Mouse (Mus musculus) large intestine, adult 2 months (tissue): ENCODE data around the gene Mzf1. TPM values are rescaled to one million over a fixed set of nuclear protein-coding genes. Genes with fewer than 3 reads are reported as not detected.
A peak's percentile ranks its signal among the peaks of the same experiment; 100 is the strongest.
"Not testable (repeated sequence)": the region's sequence is repeated elsewhere in the genome, so short reads cannot be mapped to it uniquely, and the experiment has no call there.

Experiments used
- DNase-seq: peaks from one replicate; pipeline ENCODE4 v3.0.0-alpha.2; 2012; ENCODE audit warnings: low read depth, low spot score
- WGBS: fragments of 180-500 bp; shearing (Covaris S2); methylation state at CpG from one replicate; pipeline ENCODE4 v1.1.7; 2018; 5-methylcytosine and 5-hydroxymethylcytosine counted together
- polyA plus RNA-seq: library from polyadenylated mRNA; depleted of rRNA; stranded (reverse); fragments of >200 nt; gene quantifications from 2 replicates; pipeline ENCODE4 v1.2.3, GENCODE M21; 2012; rRNA removed

Mzf1 gene
- 0.66 and 0.80 TPM in 2 replicates for polyA plus RNA-seq

GRCm38 (mm10) chr7:13054287-13055010, at the start of gene Mzf1:
Gene Mzf1 (minus strand): TSS chr7:13054764.
- under 1% methylated on average over 41 of the region's 41 CpGs for WGBS

GRCm38 (mm10) chr7:13095073-13095472, 40.5 kb upstream of the Mzf1 start, which contains the start of gene Vmn1r85:
Gene Vmn1r85 (minus strand): TSS chr7:13095173.
- WGBS, result 59% methylated on average over 3 of the region's 3 CpGs
- no peak for DNase-seq

More at GRCm38 (mm10) chr7:13054287-13055010, at the start of gene Mzf1:
- peak; percentile 91 for DNase-seq

DNA sequence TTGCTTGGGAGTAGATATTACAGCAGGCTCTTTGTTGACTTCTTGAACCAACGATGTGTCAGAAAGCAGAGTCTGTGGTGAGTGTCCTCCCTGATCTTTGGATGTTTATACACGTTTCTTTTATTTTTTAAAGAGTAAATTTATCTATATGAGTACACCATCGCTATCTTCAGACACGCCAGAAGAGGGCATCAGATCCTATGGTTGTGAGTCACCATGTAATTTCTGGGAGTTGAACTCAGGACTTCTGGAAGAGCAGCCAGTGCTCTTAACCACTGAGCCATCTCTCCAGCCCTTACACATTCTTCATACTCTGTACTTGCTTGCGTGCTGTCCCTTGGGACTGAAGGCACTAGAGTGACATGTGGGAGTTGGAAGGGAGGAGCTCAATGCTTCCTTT, 17.7 kb upstream of the Mzf1 start:
- 55% methylated on average over 5 of the region's 5 CpGs for WGBS
- DNase-seq, result no peak

GRCm38 (mm10) chr7:13063399-13063798, 8.8 kb upstream of the Mzf1 start:
- DNase-seq, result not testable (repeated sequence)
- 54% methylated on average over 2 of the region's 2 CpGs for WGBS

- no peak for DNase-seq
- 92% methylated on average over 9 of the region's 9 CpGs for WGBS
Observed at GRCm38 (mm10) chr7:13059536-13059935, 5.0 kb upstream of the Mzf1 start.

DNA sequence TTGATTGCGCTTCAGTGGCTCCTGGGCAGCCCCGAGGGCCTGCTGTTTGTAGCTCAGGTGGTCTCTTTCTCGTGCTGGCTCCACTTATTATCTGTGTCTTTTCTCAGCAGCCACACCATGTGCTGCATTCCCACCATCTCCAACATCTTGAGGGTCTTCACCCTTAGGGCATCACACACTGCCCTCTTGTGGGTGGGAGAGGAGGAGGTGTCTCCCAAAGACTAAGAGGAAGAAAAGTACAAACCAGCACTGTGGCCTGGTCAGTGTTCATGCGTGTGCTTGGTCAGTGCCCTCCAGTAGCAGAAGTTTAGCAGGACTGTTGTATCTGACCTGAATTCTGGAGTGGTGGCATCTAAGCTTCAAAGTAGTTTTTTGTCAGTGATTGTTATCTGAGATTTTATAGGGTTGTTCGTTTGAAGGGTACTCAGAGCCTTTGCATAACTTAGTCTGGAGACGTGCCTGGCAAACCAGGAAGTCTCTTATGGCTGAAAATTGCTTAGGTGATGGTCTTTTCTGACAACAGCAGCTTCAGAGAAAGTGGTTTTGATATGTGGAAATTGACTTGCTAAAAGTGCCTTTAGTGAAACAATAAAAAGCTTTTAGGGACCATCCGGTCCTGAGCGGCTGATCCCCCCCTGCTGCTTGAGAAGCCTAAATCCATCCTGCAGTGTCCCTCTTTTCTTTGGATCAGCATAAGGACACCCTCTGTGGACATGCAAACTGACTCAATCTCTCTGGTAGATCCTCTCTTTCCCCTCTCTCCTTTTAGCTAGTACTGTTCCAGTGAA, 2.5 kb upstream of the Mzf1 start:
- DNase-seq, result no peak
- WGBS, result 60% methylated on average over 8 of the region's 8 CpGs

DNA sequence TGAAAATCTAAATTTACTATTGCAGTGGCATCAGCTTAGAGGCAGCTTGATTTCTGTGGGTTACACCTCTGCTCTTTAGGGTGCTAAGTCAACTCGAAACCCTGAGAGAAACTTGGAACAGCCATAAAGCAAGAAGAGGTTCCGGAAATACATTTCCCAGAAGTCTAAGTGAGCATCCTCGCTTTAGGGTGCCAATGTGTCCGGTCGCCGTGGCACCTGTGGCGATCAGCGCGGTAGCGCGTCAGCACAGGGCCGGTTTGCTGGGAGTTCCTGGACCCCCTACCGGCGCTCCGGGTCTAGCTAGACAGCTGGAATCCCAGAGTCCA, 640 bp downstream of the Mzf1 start:
- WGBS, result under 1% methylated on average over 15 of the region's 15 CpGs
- no peak for DNase-seq

- 95% methylated on average over 2 of the region's 2 CpGs for WGBS
- DNase-seq, result no peak
Observed at GRCm38 (mm10) chr7:13053501-13053900, 1.1 kb downstream of the Mzf1 start.

- WGBS, result 91% methylated on average over 13 of the region's 13 CpGs
- DNase-seq, result no peak
Observed at GRCm38 (mm10) chr7:13053001-13053400, 1.6 kb downstream of the Mzf1 start.

DNA sequence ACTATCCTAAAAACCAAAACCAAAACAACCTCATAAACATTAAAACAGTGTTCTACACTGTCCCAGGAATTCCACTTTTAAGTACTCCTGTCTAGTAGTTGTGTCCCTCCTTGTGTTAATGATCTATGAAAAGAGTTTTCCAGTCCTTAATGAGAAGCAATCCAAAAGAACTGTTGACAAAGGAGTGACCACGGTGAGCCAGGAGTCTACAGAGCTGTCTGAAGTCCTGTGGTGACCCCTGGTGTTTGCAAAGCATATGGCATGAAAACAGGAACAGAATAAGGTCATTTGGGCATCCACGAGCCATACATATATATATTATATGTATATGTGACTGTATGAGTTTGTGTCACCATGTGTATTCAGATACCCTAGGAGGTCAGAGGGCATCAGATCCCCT, 8.5 kb downstream of the Mzf1 start:
- DNase-seq, result peak; percentile 57
- whole genome bisulfite sequencing, result 2% methylated on average over 2 of the region's 2 CpGs

DNA sequence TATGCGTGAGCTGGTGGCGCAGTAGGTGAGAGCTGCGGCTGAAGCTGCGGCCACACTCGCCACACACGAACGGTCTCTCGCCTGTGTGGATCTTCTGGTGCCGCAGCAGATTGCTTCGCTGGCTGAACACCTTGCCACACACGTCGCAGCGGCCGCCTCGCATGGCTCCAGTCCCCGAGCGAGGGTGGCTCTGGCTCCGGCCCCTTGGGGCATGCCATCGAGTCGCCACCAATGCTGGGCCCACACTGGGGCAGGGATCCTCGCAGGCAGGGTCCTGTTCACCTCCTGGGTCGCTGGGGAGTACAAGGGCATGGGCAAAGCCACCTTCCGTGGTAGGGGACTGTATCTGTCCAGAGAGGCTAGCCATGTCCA, 10.3 kb downstream of the Mzf1 start:
- no peak for DNase-seq
- WGBS, result 9% methylated on average over 23 of the region's 23 CpGs

GRCm38 (mm10) chr7:13043445-13044253, 10.9 kb downstream of the Mzf1 start:
- no peak for DNase-seq
- 12% methylated on average over 88 of the region's 88 CpGs for WGBS

DNA sequence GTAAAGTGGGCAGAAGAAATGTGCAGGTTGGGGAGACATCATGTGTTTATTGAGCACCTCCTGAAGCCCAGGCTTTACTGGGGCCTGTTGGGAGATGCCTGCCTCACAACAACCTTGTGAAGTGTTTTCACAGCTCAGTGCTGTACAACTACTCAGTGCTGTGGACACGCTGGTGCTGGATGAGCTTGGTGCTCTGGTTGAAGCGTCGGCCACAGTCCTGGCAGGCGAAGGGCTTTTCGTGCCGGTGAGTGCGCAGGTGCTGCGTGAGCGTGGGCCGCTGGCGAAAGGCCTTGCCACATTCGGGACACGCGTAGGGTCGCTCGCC, 11.5 kb downstream of the Mzf1 start:
- DNase-seq, result no peak
- WGBS, result 63% methylated on average over 16 of the region's 16 CpGs

- 84% methylated on average over 6 of the region's 6 CpGs for WGBS
- no peak for DNase-seq
Observed at GRCm38 (mm10) chr7:13042511-13042910, 12.1 kb downstream of the Mzf1 start.

DNA sequence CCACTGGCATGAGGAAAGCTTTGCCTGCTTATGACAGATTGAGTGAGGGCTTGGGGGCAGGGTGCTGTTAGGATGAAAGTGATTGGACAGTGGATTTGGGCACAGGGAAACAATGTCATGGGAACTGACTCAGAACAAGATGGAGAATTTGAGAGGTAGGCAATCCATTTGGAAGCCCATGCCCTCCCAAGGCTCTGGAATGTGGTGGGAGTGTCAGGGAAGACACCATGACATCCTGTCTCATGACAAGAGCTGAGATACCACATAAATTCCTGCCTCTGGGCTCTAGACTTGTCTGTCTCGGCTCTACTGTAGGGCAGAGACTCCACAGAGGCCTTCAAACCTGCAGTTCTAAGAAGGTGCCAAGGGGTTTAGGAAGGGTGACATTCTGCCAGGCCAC, 13.3 kb downstream of the Mzf1 start:
- no peak for DNase-seq
- WGBS, result 85% methylated on average over 1 of the region's 1 CpGs

DNA sequence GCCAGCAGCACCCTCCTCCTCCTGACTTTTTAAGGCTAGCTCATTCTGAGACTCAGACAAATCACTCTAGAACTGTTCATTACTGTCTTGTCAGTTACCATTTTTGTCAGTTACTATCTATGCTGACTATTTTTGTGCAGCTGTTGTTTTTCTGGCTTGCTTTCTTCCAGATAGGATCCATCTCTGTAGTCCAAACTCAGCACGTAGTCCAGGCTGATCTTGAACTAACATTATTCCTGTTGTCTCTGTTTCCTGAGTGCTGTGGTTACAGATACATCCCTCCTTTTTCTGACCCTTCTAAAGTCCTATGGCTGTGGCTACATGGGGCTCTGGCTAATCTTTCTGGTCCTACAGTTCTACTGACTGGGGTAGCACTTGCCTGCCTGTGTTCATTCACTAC, 15.4 kb downstream of the Mzf1 start:
- 75% methylated on average over 1 of the region's 1 CpGs for WGBS
- DNase-seq, result no peak

DNA sequence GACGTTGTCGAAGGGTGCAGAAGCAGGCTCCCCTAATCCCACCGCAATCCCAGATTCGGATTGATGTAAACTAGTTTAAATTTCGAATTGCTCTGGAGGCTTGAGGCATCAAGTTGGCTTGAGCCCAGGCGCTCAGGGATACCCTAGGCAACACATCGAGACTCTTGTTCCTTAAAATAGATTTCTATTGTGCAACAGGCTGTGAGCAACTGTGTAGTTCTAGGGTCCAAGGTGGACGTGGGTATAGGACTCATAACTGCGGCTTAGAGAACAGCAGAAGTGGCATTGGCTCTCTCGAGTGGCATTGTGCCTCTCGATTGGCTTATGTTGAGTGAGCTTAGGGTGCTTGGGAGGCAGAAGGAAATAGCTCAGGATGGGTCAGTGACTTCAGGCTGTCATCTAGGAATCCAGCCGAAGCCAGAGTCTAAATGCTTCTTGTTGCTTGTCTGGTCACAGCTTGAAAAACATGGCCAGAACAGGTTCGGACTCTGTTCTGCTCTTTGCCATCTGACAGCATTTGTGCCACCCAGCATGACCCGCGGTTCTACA, 15.9 kb downstream of the Mzf1 start:
- DNase-seq, result no peak

GRCm38 (mm10) chr7:13037901-13038555, 16.5 kb downstream of the Mzf1 start, which contains the start of gene Ube2m:
Gene Ube2m (minus strand): TSS chr7:13038275.
- under 1% methylated on average over 61 of the region's 65 CpGs for WGBS
- DNase-seq, result peak; percentile 81

More for the DNA sequence above, 15.9 kb downstream of the Mzf1 start:
- WGBS, result 5% methylated on average over 15 of the region's 15 CpGs

DNA sequence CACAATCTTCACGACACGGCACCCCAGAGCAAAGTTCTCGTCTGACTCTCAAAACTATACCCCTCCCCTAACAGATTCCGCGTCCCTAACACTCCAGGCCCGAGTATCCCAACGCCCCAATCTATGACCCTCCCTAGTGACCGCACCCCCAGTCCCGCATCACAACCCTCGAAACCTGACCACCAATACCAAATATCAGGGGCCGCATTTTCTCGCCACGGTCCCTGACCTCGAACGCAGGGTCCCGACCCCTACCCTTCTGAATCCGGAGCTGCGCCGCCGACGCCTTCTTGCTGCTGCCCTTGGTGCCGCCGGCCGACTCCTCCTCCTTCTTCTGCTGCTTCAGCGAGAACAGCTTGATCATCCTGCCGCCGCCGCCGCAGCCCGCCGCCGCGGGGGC, 17.2 kb downstream of the Mzf1 start:
- under 1% methylated on average over 32 of the region's 33 CpGs for WGBS
- no peak for DNase-seq

GRCm38 (mm10) chr7:13036806-13037205, 17.8 kb downstream of the Mzf1 start:
- no peak for DNase-seq
- 17% methylated on average over 4 of the region's 4 CpGs for WGBS
